Mouse (Mus musculus) heart, adult 2 months (tissue): ENCODE measurements around the gene 1700013G24Rik.

Experiments used
- CTCF ChIP-seq: fragments of 200-600 bp; IDR thresholded peaks from 2 replicates; pipeline ENCODE4 v1.8.1; 2022; ENCODE audit warnings: antibody characterized with exemption, mild to moderate bottlenecking, moderate library complexity
- EP300 ChIP-seq: fragments of 200-500 bp; IDR thresholded peaks from 2 replicates; pipeline ENCODE4 v1.6.1; 2011; ENCODE audit warnings: low read depth, low read length, control low read depth; ENCODE audit not compliant: insufficient read depth
- POLR2A ChIP-seq: fragments of 200-500 bp; IDR thresholded peaks from 2 replicates; pipeline ENCODE4 v1.6.1; 2011; ENCODE audit warnings: mild to moderate bottlenecking, low read depth, low read length, control low read depth; ENCODE audit not compliant: insufficient read depth

- TF ChIP-seq CTCF (no peak), EP300 (peak; percentile 95), POLR2A (no peak; the same call in 1 of the 2 replicates)
Measured at GRCm38 (mm10) chr4:137497892-137498722, 45.0 kb downstream of the 1700013G24Rik start.
